Mouse (Mus musculus) ovary, postnatal 14 days (tissue): Measurements from ENCODE around the gene Serpinb6c.
"Not testable (repeated sequence)": the region's sequence is repeated elsewhere in the genome, so short reads cannot be mapped to it uniquely, and the experiment has no call there.

Experiments used
- DNase-seq: peaks from one replicate; pipeline ENCODE4 v3.0.0; 2022; ENCODE audit warnings: low spot score

The Serpinb6c gene

DNA sequence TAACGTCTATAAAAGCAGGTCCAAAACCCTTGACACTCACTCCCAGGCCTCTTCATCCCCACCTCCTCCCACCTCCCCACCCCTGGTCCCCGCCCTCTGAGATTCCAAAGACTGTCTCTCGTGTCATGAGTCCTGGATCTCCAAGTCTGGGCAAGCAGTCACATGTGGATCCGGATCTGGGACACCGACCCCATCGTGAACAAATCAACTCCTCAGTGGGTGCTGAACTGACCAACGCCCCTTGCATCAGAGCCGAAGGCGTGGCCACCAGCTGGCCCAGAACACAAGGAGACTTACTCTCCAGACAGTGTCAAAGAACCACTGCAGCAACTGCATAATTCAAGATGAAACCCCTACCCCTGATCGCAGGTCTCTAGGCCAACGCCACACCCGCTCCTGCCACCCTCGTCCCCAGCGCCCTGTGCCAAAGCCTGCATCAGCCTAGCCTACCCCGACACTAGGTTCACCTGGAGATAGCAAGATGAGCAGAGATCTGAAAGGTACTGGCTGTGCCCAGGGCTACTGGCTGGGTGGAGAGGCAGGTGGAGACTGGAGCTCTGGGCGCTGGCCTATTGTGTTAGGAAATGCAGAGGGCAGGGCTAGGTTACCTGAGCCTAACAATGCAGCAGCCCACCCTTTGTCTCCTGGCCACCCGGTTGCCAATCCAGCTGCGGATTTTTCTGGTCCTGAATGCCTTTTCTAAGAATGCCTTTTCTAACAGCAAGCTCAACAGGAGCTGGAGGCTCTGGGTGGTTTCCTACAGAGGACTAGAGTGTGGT lies at the start of gene Serpinb6c:
Serpinb6c (minus strand) TSS at position 533 of the 779 bp plus-strand sequence.
- DNase-seq = no peak

DNA sequence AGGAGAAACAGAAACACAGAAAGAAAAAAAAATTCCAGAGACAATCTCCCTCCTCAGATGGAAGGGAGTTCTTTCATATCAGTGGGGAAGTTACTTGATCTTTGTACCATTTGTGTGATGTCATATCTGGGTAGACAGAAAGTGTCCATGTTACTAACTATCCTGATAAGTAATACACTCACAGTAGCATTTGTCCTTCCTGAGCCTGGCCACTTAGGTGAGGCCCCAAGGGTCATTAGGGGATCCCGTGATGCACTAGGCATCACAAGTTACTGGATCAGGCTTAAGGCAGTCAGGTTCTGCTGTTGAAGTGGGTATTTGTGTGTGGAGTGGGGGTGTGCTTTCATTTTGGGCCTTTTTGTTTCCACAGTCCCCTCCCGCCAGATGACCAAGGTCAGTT lies 47.4 kb upstream of the Serpinb6c start:
- no peak for DNase-seq

DNA sequence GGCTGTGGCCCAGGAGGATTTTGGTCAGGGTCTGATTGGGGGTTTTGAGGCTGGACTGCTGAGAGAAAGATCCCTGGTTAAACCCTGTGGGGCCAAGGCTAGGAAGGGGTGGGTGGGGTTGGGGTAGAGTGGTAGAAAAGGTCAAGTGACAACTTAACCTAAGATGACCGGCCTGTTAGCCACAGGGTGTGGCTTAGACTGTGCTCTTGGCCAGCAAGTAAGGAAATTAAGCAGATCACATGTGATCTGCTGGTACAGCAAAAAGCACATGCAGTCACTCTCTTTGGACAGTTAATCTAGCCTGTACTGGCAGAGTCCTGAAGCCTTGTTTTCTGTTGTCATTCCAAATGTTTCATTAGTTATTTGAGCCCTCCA lies 46.6 kb upstream of the Serpinb6c start:
- DNase-seq = no peak

DNA sequence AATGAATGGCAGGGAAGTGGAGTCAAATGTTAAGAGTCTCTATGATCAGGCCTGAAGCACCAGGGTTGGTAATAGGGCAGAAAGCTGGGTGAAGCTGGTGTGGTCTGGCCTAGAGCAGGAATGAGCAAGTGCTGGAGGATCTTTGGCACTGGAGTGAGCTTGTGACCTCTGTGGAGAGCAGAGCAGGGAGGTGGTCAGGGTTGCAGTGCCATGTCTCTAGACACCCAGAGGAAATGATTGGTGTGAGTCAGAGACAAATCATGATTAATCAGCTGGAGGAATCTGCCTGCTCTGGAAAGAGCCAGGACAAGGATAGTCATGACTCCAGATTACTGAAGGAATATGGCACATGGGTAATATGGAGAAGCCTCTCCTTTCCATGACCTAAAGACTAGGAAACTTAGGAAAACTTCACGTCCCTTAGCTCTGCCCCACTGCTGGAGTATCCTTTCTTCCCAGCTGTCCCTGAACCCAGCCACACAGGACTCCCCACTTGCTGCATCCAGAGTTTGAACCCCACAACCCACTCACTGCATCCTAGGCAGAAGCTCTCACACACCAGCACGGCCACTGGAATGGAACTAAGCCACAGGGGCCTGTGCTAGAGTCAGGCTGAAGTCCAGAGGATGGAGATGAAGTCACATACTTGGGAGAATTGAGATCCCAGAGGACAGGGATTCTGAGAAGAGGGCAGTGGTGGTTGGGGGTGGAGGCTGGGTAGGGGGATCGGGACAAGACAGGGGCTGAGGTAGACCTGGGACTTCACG lies 46.0 kb upstream of the Serpinb6c start:
- no peak for DNase-seq

DNA sequence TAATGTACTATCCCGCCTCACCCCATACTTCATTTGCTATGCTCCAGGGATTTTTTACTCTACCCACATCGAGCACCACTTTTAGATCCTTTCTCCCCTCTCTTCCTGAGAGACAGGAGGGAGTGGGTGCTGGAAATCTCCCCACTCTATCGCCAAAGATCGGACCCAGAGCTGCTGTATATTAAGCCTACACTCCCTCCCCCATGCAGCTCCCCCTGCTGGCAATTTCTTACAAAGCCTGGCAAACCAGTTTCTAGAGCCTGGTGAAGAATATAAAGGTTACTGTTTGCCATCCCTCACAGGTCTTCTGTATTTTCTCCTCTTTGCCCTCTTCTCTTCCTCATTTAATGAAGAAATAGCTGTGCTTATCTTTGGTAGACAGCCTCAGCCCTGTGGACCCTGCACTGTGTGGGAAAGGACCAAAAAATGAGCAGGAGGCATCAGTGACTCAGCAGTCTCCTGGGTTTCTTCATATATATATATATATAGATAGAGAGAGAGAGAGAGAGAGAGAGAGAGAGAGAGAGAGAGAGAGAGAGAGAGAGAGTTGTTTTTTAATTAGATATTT lies 36.8 kb upstream of the Serpinb6c start:
- DNase-seq = no peak

DNA sequence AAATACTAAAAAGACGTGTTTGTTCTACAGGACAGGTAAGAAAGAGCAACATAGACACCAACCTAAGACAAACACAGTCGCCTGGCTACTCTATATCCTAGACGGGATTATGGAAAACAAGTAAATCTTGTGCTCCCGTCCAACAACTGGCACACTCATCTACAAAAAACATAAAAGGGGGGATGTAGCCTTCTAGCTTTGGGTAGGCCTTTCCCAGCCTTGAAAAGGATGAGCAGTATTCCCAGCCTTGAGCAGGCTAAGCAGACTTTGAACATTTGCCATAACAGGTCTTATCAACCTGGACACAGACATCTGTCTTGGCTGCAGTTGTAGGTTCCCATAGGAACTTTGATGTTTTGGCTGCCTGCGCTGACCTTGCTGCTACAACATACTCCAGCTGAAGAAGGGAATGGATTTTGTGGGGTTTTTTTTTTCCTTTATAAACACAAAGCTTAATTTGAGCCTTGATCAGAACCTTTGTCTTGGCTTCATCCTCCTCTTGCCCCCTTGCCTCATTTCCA lies 35.8 kb upstream of the Serpinb6c start:
- no peak for DNase-seq

DNA sequence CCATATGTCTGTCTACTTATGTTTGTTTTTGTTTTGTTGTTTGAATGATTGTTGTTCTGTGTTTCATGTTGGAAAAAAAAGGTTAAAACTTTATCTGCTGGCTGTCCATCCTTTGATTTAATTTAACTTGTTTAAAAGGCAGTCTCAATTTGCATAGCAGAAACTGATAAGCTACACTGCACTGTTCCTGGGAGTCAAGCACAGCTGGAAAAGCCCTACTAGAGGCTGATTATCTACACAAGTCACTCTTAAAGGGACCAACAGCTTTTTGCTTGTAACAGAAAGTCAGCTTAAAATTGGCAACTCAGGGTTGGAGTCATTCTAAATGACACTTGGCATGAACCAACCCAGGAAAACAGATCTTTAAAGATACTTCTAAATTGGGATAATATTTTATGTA lies 32.1 kb upstream of the Serpinb6c start:
- not testable (repeated sequence) for DNase-seq

DNA sequence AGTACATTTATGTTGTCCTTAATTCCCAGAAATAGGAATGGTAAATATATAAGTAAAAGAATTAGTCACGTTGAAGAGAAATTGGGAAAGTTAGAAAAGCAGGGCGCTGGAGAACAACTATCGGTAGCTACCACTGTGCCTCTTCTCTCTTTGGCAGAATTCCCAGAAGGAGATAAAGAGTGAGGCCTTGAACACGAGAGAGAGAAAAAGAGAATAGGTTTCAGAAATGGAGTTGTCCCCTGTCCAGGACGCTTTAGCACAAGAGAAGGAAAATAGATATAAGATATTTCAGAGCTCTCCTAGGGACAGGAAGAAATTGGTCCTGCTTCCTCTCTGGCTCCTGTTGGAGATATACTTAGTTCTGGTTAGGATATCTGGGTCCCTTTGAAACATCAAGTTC lies 31.6 kb upstream of the Serpinb6c start:
- DNase-seq = no peak

DNA sequence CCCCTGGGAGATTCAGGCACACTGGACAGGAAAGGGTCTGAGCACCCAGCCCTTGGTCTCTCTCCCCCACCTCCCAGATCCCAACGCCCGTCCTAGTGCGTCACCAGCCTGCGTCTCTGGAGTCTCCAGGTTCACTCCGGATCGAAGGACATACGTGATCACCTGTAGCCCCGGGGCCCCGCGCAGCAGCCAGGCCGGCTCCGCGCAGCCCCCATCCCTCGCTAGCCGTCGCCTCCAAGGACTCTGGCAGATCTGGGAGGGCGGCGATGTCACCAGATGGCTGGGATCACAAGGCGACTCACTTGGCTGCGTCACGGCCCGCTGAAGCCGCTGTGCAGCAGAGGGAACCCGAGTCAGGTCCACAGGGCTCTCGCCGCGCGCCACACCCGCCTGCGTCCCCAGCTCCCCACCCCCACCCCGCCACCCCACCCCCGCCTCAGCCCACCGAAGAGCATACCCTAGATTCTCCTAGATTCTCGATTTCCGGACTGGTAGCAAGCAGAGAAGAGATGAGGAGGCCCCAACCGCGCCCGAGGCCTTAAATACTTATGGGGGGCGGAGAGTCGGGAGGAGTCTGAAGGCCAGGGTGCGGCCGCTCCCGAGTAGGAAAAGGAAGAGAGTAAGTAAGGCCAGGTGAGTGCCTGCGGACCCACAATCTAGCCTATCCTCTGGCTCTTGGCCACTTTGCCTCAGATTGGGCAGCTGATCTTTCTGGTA lies 30.1 kb upstream of the Serpinb6c start:
- peak; percentile 41 for DNase-seq

DNA sequence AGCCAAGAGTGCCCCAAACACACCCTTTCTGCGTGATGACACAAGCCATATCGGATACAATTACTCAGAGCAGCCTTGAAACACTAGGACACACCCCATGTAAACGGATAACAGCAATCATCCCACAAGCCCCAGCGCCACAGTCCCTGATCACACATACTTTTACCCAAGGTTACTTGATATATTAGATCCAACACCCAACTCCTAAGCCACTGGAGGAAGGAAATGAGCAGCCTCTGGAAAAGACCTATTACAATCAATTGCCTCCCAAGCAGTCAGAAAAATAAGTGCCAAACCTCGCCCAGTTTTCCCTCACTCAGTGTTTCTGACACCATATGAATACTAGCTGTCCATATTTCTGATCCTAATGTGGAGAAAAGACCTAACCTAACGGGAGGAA lies 29.2 kb upstream of the Serpinb6c start:
- DNase-seq = no peak

DNA sequence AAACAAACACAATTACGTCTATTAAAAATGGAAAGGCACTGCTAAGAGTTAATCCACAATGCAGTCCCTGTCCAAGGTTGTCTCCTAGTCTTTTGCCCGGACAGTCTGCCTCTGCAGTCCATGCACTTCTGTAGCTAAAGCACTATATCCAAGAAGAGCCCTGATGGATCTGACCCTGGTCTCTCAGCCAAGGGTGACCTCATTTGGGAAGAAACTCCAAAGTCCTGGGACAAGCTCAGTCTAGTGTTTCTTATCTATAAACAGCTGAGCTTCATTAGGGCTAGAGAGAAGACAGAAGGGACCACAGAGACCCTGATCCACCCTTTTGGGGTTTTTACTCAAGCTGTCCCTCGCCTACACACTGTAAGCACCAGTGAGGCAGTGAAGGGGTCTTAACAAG lies 25.4 kb upstream of the Serpinb6c start:
- no peak for DNase-seq

DNA sequence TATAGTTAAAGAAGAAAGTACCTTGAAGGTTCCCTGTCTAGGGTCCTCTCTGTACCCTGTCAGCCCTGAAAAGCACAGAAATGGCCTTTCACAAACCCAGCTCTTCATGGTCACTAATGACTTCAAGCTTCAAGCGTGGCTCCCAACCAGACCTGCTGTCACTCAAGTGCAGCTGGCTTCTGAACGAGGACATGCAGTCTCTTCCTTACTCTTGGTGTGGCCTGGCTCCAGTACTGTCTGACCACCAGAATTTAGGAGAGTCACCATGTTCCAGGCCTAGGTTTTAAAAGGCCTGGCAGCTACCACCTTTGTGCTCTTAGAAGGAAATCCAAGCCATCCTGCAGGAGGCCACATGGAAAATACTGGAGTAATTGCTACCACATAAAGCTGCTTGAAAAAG lies 24.8 kb upstream of the Serpinb6c start:
- DNase-seq = no peak

DNA sequence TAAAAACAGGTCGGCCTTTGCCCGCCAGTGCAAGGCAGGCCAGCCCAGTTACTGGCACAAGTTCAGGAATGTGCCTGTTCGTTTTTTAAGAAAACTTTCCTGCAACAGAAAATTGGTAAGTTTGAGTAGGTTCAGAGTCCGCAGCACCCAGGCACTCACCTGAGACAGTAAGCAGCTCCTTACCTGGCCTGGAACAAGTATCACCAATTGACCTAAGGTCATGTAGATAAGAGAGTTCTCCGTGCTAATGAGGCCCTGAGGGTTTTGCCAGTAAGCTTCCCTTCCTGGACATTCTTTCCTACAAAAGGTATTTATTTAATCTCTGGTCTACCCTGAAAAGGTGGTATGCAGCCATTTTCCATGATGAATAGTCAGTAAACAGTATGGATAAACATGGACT lies 16.2 kb upstream of the Serpinb6c start:
- DNase-seq = no peak

DNA sequence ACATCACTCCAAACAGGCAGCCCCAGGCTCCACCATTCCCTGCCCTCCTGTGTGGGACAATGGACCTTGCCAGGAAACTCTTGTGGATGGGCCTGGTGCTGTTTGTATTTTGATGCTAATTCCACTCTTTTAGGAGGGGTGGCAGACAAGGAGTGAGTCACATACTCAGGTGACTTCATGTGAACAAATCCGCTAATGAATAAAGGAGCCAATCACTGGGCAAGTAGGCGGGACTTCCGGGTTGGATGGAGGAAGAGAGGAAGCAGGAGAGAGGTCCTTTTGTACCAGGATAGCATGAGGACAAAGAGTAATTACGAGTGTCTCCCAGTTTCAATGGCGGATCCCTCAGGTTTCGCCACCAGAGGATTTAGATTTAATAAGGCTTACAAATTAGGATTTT lies 15.5 kb upstream of the Serpinb6c start:
- DNase-seq = no peak

DNA sequence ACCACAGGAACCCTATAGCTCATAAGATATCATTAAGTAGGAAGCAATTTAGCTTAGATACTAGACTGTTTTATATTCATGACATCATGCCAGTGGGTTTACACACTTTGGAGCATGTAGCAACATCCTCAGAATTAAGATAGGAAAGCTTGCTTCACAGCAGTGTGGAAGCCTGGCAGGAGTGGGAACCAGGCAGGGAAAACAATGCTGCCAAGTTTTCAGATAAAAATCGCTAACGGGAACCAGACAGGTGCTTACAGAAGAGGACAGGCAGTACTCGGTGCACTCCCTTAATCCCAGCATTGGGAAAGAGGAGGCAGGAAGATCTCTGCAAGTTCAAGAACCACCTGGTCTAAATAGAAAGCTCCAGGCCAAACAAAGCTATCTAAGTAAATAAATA lies 1.3 kb upstream of the Serpinb6c start:
- DNase-seq = no peak

DNA sequence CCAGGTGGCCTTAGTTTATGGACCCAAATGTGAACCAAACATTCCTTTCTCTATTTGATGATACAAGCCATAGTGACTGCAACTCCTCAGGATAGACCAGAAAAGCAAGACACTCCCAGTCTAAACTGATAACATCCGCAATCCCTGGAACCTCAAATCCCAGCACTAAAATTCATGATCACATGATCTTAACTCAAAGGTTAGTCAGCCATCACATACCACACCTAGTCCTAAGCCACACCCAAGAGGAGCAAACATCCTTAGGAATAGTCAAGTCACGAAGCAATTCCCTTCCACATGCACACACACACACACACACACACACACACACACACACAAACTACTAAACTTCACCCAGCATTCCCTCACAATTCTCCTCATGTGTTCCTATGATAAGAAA lies 2.2 kb downstream of the Serpinb6c start:
- DNase-seq = no peak

DNA sequence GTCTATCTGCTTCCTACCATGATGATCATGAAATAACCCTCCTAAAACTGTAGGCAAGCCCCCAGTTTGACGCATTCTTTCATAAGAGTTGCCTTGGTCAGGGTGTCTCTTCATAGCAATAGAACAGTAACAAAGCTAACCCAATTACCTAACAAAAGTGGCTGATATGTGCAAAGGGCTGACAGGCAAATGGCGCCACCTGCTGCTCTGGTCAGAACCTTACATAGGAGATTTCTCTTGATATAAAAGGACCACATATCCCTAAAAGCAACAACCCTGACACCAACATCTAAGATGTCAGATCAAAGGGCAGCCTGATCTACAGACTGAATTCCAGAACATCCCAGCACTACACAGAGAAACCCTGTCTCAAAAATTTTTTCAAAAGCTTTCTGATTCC lies 11.3 kb downstream of the Serpinb6c start:
- peak; percentile 14 for DNase-seq

DNA sequence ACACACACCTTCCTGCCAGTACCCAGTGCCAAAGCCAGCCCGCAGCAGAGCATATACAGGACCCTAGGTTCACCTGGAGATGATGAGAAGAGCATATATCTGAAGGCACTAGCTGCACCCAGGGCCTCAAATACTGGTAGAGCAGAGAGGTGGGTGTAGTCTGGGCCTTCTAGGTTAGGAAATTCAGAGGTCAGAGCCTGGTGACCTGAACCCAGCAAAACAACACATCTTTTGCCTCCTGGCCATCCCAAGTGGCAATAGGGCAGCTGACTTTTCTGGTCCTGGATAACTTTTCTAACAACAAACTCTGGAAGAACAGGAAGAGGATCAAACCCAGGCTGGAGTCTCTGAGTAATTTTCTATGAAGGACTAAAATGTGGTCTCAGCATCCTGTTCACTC lies 62.2 kb downstream of the Serpinb6c start, which contains the start of gene Serpinb6e:
Serpinb6e (minus strand) TSS at position 101 of the 400 bp plus-strand sequence.
- no peak for DNase-seq

DNA sequence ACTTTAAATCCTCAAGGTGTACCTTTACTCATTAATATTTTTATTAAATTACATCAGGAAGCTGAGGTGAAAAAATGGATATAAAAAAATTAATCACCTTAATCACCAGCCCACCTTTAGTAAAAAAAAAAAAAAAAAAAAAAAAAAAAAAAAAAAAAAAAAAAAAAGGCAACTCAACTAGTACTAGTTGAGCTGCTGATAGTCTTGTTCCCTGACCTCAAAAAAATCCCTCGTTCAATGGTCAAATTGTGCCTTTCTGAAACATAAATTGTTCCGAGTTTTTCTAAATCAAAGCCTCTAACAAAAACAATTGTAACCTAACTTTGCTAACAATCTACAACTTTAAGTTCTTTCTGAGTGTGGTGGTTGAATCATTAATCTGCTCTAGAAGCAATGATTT lies 74.8 kb downstream of the Serpinb6c start:
- no peak for DNase-seq
